9 mouse cellular contexts compared by ENCODE assay signal in the genomic region with DNA sequence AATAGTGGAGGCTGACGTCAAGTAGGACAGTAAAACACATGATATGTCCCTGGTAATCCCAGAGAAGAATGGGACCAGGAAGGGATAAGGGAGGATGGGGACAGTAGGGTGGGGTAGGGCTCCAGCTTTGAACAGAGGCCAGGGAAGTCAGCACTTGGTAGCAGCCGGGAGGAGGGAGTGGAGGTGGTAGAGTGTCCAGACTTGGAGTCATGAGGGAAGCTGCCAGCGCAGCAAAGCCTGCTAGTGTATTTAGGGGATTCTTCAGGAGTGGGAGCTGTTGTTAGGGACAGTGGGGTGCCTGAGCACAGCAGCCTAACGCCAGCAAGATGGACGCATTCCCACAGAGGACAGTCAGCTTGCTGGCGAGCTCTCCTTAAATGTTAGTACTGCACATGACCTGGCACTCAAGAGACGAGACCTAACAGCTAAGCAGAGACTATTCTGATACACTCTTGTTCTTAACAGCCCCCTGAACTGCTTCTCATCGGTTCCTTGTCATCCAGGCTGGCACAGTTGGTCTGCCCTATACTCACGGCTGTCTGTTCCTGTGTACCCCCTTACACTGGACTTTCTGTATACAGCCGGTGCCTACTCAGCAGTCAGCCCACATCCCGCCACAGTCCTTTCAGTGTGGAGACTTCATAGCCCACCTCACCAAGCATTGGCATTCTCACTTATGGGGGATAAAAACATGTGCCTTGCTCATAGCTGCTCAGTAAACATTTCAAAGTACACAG. TPM values are rescaled to one million over a fixed set of nuclear protein-coding genes. Genes with fewer than 3 reads are reported as not detected.
DNase-seq lines count a peak whose midpoint lies in the region; ATAC-seq lines count a peak whose summit lies in the region.
"Had no signal": no experiment of that assay in that cellular context is flagged by ENCODE, and none has a peak within 500 bp of the region (broad histone marks: within the 10 kb centered on the region; RNA-seq: fewer than 3 reads in every experiment).

No protein-coding gene starts in this region.

- H3K9me3 ChIP-seq in limb, embryonic 12.5 days: no peaks in the 10 kb centered on the region
- H3K9me3 ChIP-seq in limb, embryonic 10.5 days (replicated peaks): no peaks in the 10 kb centered on the region
- H3K9me3 ChIP-seq in embryonic facial prominence, embryonic 14.5 days (ENCODE audit: control insufficient read depth, low read length): no peaks in the 10 kb centered on the region
- no peaks in the 10 kb centered on the region for H3K9me3 ChIP-seq in heart, embryonic 14.5 days (ENCODE audit: control insufficient read depth, low read length)
- no peaks in the 10 kb centered on the region for H3K9me3 ChIP-seq in limb, embryonic 15.5 days

- H3K9ac ChIP-seq in limb, embryonic 12.5 days (replicated peaks): no peak overlapping the region
- no peak overlapping the region for H3K9ac ChIP-seq in embryonic facial prominence, embryonic 14.5 days (ENCODE audit: low read depth, low read length)
- H3K9ac ChIP-seq in heart, embryonic 14.5 days (ENCODE audit: low read length): no peak overlapping the region
- no peak overlapping the region for H3K9ac ChIP-seq in limb, embryonic 15.5 days

- no peak overlapping the region for H3K4me2 ChIP-seq in limb, embryonic 12.5 days
- H3K4me2 ChIP-seq in embryonic facial prominence, embryonic 14.5 days (ENCODE audit: low read depth, low read length): no peak overlapping the region
- no peak overlapping the region for H3K4me2 ChIP-seq in heart, embryonic 14.5 days (ENCODE audit: low read length)
- H3K4me2 ChIP-seq in limb, embryonic 15.5 days: no peak overlapping the region

- ATAC-seq in limb, embryonic 12.5 days (ENCODE audit: insufficient number of reproducible peaks, insufficient read depth, low FRiP score, low TSS enrichment, low read depth): no peak
- peak; percentile 39 for ATAC-seq in embryonic facial prominence, embryonic 14.5 days (ENCODE audit: low read depth)
- ATAC-seq in heart, embryonic 14.5 days (ENCODE audit: insufficient number of reproducible peaks, insufficient read depth, low FRiP score, low read depth): 0 out of 2 replicates have a peak, but pooled peaks have one; percentile 20
- ATAC-seq in limb, embryonic 15.5 days (ENCODE audit: insufficient number of reproducible peaks, low FRiP score, low TSS enrichment, low read depth): no peak
- no peak for ATAC-seq in erythroid progenitor cell, adult 5-6 weeks (replicated peaks; ENCODE audit: low FRiP score, poor library complexity, severe bottlenecking)

- no peaks in the 10 kb centered on the region; the same call in 1 of the 2 replicates for H3K4me1 ChIP-seq in limb, embryonic 12.5 days (replicated peaks)
- no peaks in the 10 kb centered on the region for H3K4me1 ChIP-seq in limb, embryonic 10.5 days
- no peaks in the 10 kb centered on the region for H3K4me1 ChIP-seq in embryonic facial prominence, embryonic 14.5 days (ENCODE audit: control insufficient read depth, insufficient read depth, low read length)
- peaks cover 5 to 17% of the 10 kb centered on the region in 2 experiments; a peak in 3 of 4 replicates for H3K4me1 ChIP-seq in heart, embryonic 14.5 days (ENCODE audit: control insufficient read depth in 2 of 2, insufficient read depth in 2 of 2, low read length in 2 of 2)
- peaks cover 4% of the 10 kb centered on the region; the same call in 1 of the 2 replicates for H3K4me1 ChIP-seq in limb, embryonic 15.5 days

- H3K27ac ChIP-seq in limb, embryonic 12.5 days: 0 out of 2 replicates have a peak overlapping the region, but pooled peaks have one; percentile 13
- no peak overlapping the region for H3K27ac ChIP-seq in limb, embryonic 10.5 days
- H3K27ac ChIP-seq in embryonic facial prominence, embryonic 14.5 days (replicated peaks; ENCODE audit: low read depth, low read length): 0 out of 2 replicates have a peak overlapping the region, but pooled peaks have one; percentile 22
- peak overlapping the region; percentile 58 to 84 for H3K27ac ChIP-seq in heart, embryonic 14.5 days (replicated peaks in 1 of 2; ENCODE audit: control insufficient read depth in 1 of 2, insufficient read depth in 1 of 2, low read depth in 2 of 2, low read length in 2 of 2)
- H3K27ac ChIP-seq in limb, embryonic 15.5 days: peak overlapping the region; percentile 73
- H3K27ac ChIP-seq: macrophage had no signal

- WGBS in limb, embryonic 12.5 days: 88% methylated on average over 11 of the region's 11 CpGs
- 89% methylated on average over 11 of the region's 11 CpGs for WGBS in limb, embryonic 10.5 days
- 87% methylated on average over 11 of the region's 11 CpGs for WGBS in embryonic facial prominence, embryonic 14.5 days
- 76% methylated on average over 11 of the region's 11 CpGs for WGBS in heart, embryonic 14.5 days
- WGBS in limb, embryonic 15.5 days: 83% methylated on average over 11 of the region's 11 CpGs

- no peaks in the 10 kb centered on the region for H3K27me3 ChIP-seq in limb, embryonic 12.5 days
- H3K27me3 ChIP-seq in limb, embryonic 10.5 days (ENCODE audit: low read depth, poor library complexity, severe bottlenecking): no peaks in the 10 kb centered on the region
- H3K27me3 ChIP-seq in embryonic facial prominence, embryonic 14.5 days (replicated peaks; ENCODE audit: control insufficient read depth, insufficient read depth, low read length): no peaks in the 10 kb centered on the region
- H3K27me3 ChIP-seq in heart, embryonic 14.5 days (ENCODE audit: control insufficient read depth, insufficient read depth, low read length): no peaks in the 10 kb centered on the region
- H3K27me3 ChIP-seq in limb, embryonic 15.5 days: no peaks in the 10 kb centered on the region

- H3K36me3 ChIP-seq in limb, embryonic 12.5 days: peaks cover 42% of the 10 kb centered on the region
- H3K36me3 ChIP-seq in limb, embryonic 10.5 days: peaks cover 50% of the 10 kb centered on the region
- H3K36me3 ChIP-seq in embryonic facial prominence, embryonic 14.5 days (ENCODE audit: control insufficient read depth, insufficient read depth, low read length): peaks cover 26% of the 10 kb centered on the region
- peaks cover 40% of the 10 kb centered on the region for H3K36me3 ChIP-seq in heart, embryonic 14.5 days (ENCODE audit: control insufficient read depth, insufficient read depth, low read length)
- peaks cover 24% of the 10 kb centered on the region for H3K36me3 ChIP-seq in limb, embryonic 15.5 days

- no peak for DNase-seq in limb, embryonic 10.5 days (ENCODE audit: low spot score)
- no peak for DNase-seq in embryonic facial prominence, embryonic 14.5 days (ENCODE audit: low spot score)
- no peak for DNase-seq in urinary bladder, postnatal 10 days (ENCODE audit: low spot score)
- DNase-seq in urinary bladder, postnatal 14 days (ENCODE audit: low spot score): no peak

- no peak overlapping the region for H3K4me3 ChIP-seq in limb, embryonic 12.5 days (replicated peaks)
- no peak overlapping the region for H3K4me3 ChIP-seq in limb, embryonic 10.5 days
- no peak overlapping the region for H3K4me3 ChIP-seq in embryonic facial prominence, embryonic 14.5 days (ENCODE audit: low read depth, low read length)
- no peak overlapping the region for H3K4me3 ChIP-seq in heart, embryonic 14.5 days (ENCODE audit: control insufficient read depth in 1 of 2, insufficient read depth in 1 of 2, low read depth in 1 of 2, low read length in 2 of 2)
- H3K4me3 ChIP-seq in limb, embryonic 15.5 days: no peak overlapping the region

RNA-seq across cellular contexts. Expression of a gene that starts 53.4 kb away (rescaled TPM):
- 52.4 and 61.7 TPM in 2 replicates for polyA plus RNA-seq in limb, embryonic 12.5 days (2016; fragmentation: Nextera tagmentation; extraction: Ambion mirVana)
- 53.2 and 57.9 TPM in 2 replicates for polyA plus RNA-seq in limb, embryonic 10.5 days (2016; fragmentation: Nextera tagmentation; extraction: Ambion mirVana)
- 54.9 and 56.6 TPM in 2 replicates for polyA plus RNA-seq in embryonic facial prominence, embryonic 14.5 days (2014; fragmentation: Nextera tagmentation; extraction: Ambion mirVana)
- polyA plus RNA-seq in heart, embryonic 14.5 days (2014; fragmentation: Nextera tagmentation; extraction: Ambion mirVana): 49.4 and 56.3 TPM in 2 replicates
- 54.9 and 61.3 TPM in 2 replicates for polyA plus RNA-seq in limb, embryonic 15.5 days (2015; fragmentation: Nextera tagmentation; extraction: Ambion mirVana)
- total RNA-seq in erythroid progenitor cell, adult 5-6 weeks (2015; ENCODE audit: low replicate concordance): 14.7 and 24.9 TPM in 2 replicates
- total RNA-seq in erythroid progenitor cell, adult 5-6 weeks (2017; ENCODE audit: low replicate concordance): 7.6 and 18.9 TPM in 2 replicates

Comparison
In these comparisons a context has a peak if more than half of its experiments do, and no peak if none do; other contexts are left out.
1. ATAC-seq: peak in embryonic facial prominence, embryonic 14.5 days (single experiment) and heart, embryonic 14.5 days (single experiment); none in limb, embryonic 12.5 days (single experiment), limb, embryonic 15.5 days (single experiment) and erythroid progenitor cell, adult 5-6 weeks (single experiment).